15 mouse cellular contexts compared by ENCODE assay signal in the genomic region with DNA sequence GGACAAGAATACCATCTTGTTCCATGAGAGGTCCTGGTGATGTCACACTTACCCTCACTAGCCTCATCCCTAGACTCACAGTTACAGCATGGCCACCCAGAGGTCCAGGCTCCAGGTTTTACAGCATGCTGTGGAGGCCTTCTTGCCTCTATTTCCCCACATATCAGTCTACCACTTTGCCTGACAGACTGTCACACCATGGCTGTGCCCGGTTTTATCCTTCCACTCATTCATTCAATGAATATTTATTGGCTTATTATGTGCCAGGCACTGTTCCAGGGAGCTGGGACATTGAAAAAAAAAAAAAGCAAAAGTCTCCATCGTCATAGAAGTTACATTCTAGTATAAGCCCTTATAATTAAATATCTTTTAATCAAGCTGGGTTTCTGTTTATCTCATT.
DNase-seq lines count a peak whose midpoint lies in the region; ATAC-seq and TF ChIP-seq lines count a peak whose summit lies in the region.
"Had no signal": no experiment of that assay in that cellular context is flagged by ENCODE, and none has a peak within 500 bp of the region (broad histone marks: within the 10 kb centered on the region; RNA-seq: fewer than 3 reads in every experiment).

No protein-coding gene starts in this region.

- no peaks in the 10 kb centered on the region for H3K27me3 ChIP-seq in forebrain, embryonic 14.5 days (replicated peaks; ENCODE audit: control insufficient read depth, insufficient read depth, low read length)
- H3K27me3 ChIP-seq in forebrain, embryonic 12.5 days: peaks cover 8% of the 10 kb centered on the region; the same call in 1 of the 2 replicates
- H3K27me3 ChIP-seq in forebrain, embryonic 16.5 days (replicated peaks; ENCODE audit: control insufficient read depth, insufficient read depth, low read length): no peaks in the 10 kb centered on the region

- H3K4me3 ChIP-seq in forebrain, embryonic 14.5 days (ENCODE audit: low read depth, low read length): no peak overlapping the region
- H3K4me3 ChIP-seq in forebrain, embryonic 12.5 days (replicated peaks): no peak overlapping the region
- H3K4me3 ChIP-seq in forebrain, embryonic 16.5 days (replicated peaks; ENCODE audit: low read length): no peak overlapping the region
- H3K4me3 ChIP-seq: embryonic facial prominence, embryonic 13.5 days; embryonic facial prominence, embryonic 15.5 days; erythroblast, embryonic 14.5 days had no signal

- H3K36me3 ChIP-seq in forebrain, embryonic 14.5 days (ENCODE audit: control insufficient read depth, insufficient read depth, low read length): no peaks in the 10 kb centered on the region
- no peaks in the 10 kb centered on the region for H3K36me3 ChIP-seq in forebrain, embryonic 12.5 days (replicated peaks)
- no peaks in the 10 kb centered on the region for H3K36me3 ChIP-seq in forebrain, embryonic 16.5 days (ENCODE audit: control insufficient read depth, insufficient read depth)
- H3K36me3 ChIP-seq: embryonic facial prominence, embryonic 13.5 days; embryonic facial prominence, embryonic 15.5 days had no signal

- TF ChIP-seq POLR2A in brain, embryonic 14.5 days (IDR thresholded peaks at IDR 0.05; ENCODE audit: borderline replicate concordance, extremely low read depth, insufficient read depth, insufficient read length, poor library complexity, severe bottlenecking): no peak

- H3K9me3 ChIP-seq in forebrain, embryonic 14.5 days (replicated peaks; ENCODE audit: control insufficient read depth, low read length): no peaks in the 10 kb centered on the region
- no peaks in the 10 kb centered on the region for H3K9me3 ChIP-seq in forebrain, embryonic 12.5 days
- no peaks in the 10 kb centered on the region for H3K9me3 ChIP-seq in forebrain, embryonic 16.5 days (ENCODE audit: control insufficient read depth, low read length)
- H3K9me3 ChIP-seq: embryonic facial prominence, embryonic 13.5 days; embryonic facial prominence, embryonic 15.5 days had no signal

- ATAC-seq in forebrain, embryonic 14.5 days: peak; percentile 43
- ATAC-seq in forebrain, embryonic 12.5 days (ENCODE audit: low FRiP score): no peak
- ATAC-seq in forebrain, embryonic 16.5 days: peak; percentile 32

- TF ChIP-seq CTCF in brain, embryonic 14.5 days (IDR thresholded peaks at IDR 0.05; ENCODE audit: borderline replicate concordance, extremely low read depth, insufficient read depth, insufficient read length): no peak

- peak overlapping the region; percentile 60; the same call in 1 of the 2 replicates for H3K27ac ChIP-seq in forebrain, embryonic 14.5 days (ENCODE audit: low read depth, low read length)
- H3K27ac ChIP-seq in forebrain, embryonic 12.5 days: no peak overlapping the region
- peak overlapping the region; percentile 36 for H3K27ac ChIP-seq in forebrain, embryonic 16.5 days (ENCODE audit: low read length)
- H3K27ac ChIP-seq: embryonic facial prominence, embryonic 13.5 days; embryonic facial prominence, embryonic 15.5 days had no signal

- H3K4me1 ChIP-seq in forebrain, embryonic 14.5 days (ENCODE audit: control insufficient read depth, insufficient read depth, low read length): peaks cover 10% of the 10 kb centered on the region
- H3K4me1 ChIP-seq in forebrain, embryonic 12.5 days: peaks cover 6% of the 10 kb centered on the region
- peaks cover 42% of the 10 kb centered on the region for H3K4me1 ChIP-seq in forebrain, embryonic 16.5 days (replicated peaks; ENCODE audit: control insufficient read depth, insufficient read depth, low read length)

- intact Hi-C loops in heart, postnatal 25 days (cut with DNase I): no loop called here

- H3K4me2 ChIP-seq in forebrain, embryonic 14.5 days (ENCODE audit: low read length): no peak overlapping the region
- H3K4me2 ChIP-seq in forebrain, embryonic 12.5 days: no peak overlapping the region
- no peak overlapping the region for H3K4me2 ChIP-seq in forebrain, embryonic 16.5 days (ENCODE audit: low read length)
- H3K4me2 ChIP-seq: embryonic facial prominence, embryonic 13.5 days; embryonic facial prominence, embryonic 15.5 days had no signal

- no peak overlapping the region for H3K9ac ChIP-seq in forebrain, embryonic 14.5 days (ENCODE audit: low read length)
- H3K9ac ChIP-seq in forebrain, embryonic 12.5 days: no peak overlapping the region
- no peak overlapping the region for H3K9ac ChIP-seq in forebrain, embryonic 16.5 days (replicated peaks; ENCODE audit: low read depth, low read length)
- H3K9ac ChIP-seq: embryonic facial prominence, embryonic 13.5 days; embryonic facial prominence, embryonic 15.5 days had no signal

- DNase-seq in forebrain, embryonic 14.5 days (ENCODE audit: low spot score): peak; percentile 63
- peak; percentile 74 for DNase-seq in brain, embryonic 14.5 days (ENCODE audit: low read depth)
- DNase-seq in heart, postnatal 25 days (ENCODE audit: low spot score): no peak
- DNase-seq in embryo, embryonic 9.5 days (ENCODE audit: extremely low spot score): no peak
- DNase-seq: adrenal gland, postnatal 25 days; cerebellum, adult 11-12 months; cerebellum, adult 2 months; cerebellum, adult 9-10 months; cerebellum, postnatal 10 days; cerebellum, postnatal 25 days had no signal

- 23% methylated on average over 2 of the region's 2 CpGs for WGBS in forebrain, embryonic 14.5 days
- WGBS in forebrain, embryonic 12.5 days: 72% methylated on average over 2 of the region's 2 CpGs
- 6% methylated on average over 2 of the region's 2 CpGs for WGBS in forebrain, embryonic 16.5 days

Comparison
In these comparisons a context has a peak if more than half of its experiments do, and no peak if none do; other contexts are left out.
1. DNase-seq: peak in forebrain, embryonic 14.5 days (single experiment) and brain, embryonic 14.5 days (single experiment); none in heart, postnatal 25 days (single experiment) and embryo, embryonic 9.5 days (single experiment).